In the genomic region with DNA sequence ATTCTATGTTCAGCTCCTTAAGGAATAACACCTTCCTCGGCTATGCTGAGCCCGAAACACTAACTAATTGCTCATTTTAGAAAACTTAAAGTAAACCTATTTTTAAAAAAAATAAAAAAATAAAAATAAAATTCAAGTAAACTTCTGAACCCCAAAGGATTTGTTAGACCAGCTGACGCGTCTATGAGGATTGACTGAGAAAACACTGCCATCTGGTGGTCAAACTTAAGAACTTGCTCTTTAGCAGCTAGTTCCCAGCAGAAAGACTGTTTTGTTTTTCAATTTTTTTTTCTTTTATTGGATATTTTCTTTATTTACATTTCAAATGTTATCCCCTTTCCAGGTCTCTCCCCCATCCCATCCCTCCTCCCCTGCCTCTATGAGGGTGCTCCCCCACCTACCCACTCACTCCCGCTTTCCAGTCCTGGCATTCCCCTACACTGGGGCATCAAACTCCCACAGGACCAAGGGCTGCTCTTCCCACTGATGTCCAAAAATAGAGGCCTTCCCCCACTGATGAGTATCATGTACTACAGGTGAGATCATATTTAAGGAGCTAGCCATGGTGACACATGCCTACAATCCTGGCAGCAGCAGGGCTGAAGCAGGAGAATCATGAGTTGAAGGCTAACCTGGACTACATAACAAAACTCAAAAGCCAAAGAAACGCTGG, we compare ENCODE assay signal across 9 mouse cellular contexts. TPM values are rescaled to one million over a fixed set of nuclear protein-coding genes. Genes with fewer than 3 reads are reported as not detected.
DNase-seq lines count a peak whose midpoint lies in the region; ATAC-seq and TF ChIP-seq lines count a peak whose summit lies in the region.
"Had no signal": no experiment of that assay in that cellular context is flagged by ENCODE, and none has a peak within 500 bp of the region (broad histone marks: within the 10 kb centered on the region; RNA-seq: fewer than 3 reads in every experiment).

No protein-coding gene starts in this region.

- H3K4me2 ChIP-seq in hindbrain, embryonic 16.5 days (ENCODE audit: low read length) = no peak overlapping the region
- H3K4me2 ChIP-seq: lung, embryonic 15.5 days had no signal

- H3K9ac ChIP-seq in heart, adult 2 months (ENCODE audit: low read depth, low read length) = no peak overlapping the region
- no peak overlapping the region for H3K9ac ChIP-seq in hindbrain, embryonic 16.5 days (ENCODE audit: low read depth, low read length)
- H3K9ac ChIP-seq: lung, embryonic 15.5 days had no signal

- no peaks in the 10 kb centered on the region for H3K27me3 ChIP-seq in heart, adult 2 months (ENCODE audit: control insufficient read depth, insufficient read depth, low read length)
- H3K27me3 ChIP-seq in hindbrain, embryonic 16.5 days (replicated peaks; ENCODE audit: control insufficient read depth, insufficient read depth, low read length) = no peaks in the 10 kb centered on the region
- H3K27me3 ChIP-seq: lung, embryonic 15.5 days had no signal

- intact Hi-C loops in heart, adult 2 months (cut with DNase I) = loop anchor here (1.0 kb wide), 1 partner anchor 724 kb away; no protein-coding TSS in a partner anchor
- intact Hi-C loops in heart, postnatal 36 days (cut with DNase I) = loop anchor here (1.0 to 10.0 kb wide), 3 partner anchors 623 to 1150 kb away; no protein-coding TSS in a partner anchor

- peak; percentile 75 for ATAC-seq in activated CD4-positive, CD25-positive, alpha-beta regulatory T cell, adult 4 months
- peak; percentile 56 for ATAC-seq in hindbrain, embryonic 16.5 days

- no peaks in the 10 kb centered on the region for H3K36me3 ChIP-seq in heart, adult 2 months (ENCODE audit: control insufficient read depth, insufficient read depth, low read length)
- no peaks in the 10 kb centered on the region for H3K36me3 ChIP-seq in hindbrain, embryonic 16.5 days (ENCODE audit: control insufficient read depth, insufficient read depth, low read length)
- H3K36me3 ChIP-seq: lung, embryonic 15.5 days had no signal

- no peak overlapping the region for H3K4me3 ChIP-seq in heart, adult 2 months
- no peak overlapping the region for H3K4me3 ChIP-seq in hindbrain, embryonic 16.5 days (ENCODE audit: low read length)
- H3K4me3 ChIP-seq: lung, embryonic 15.5 days had no signal

- TF ChIP-seq POLR2A in heart, adult 2 months (IDR thresholded peaks at IDR 0.05; ENCODE audit: insufficient read depth, low read depth, low read length) = no peak

- no peak overlapping the region for H3K27ac ChIP-seq in heart, adult 2 months
- H3K27ac ChIP-seq in hindbrain, embryonic 16.5 days (ENCODE audit: low read depth, low read length) = no peak overlapping the region
- H3K27ac ChIP-seq: lung, embryonic 15.5 days had no signal

- TF ChIP-seq EP300 in heart, adult 2 months (IDR thresholded peaks at IDR 0.05; ENCODE audit: insufficient read depth, low read depth, low read length) = no peak

- H3K79me2 ChIP-seq in heart, adult 2 months (replicated peaks; ENCODE audit: control insufficient read depth, insufficient read depth, low read length) = no peaks in the 10 kb centered on the region

- no peaks in the 10 kb centered on the region for H3K9me3 ChIP-seq in hindbrain, embryonic 16.5 days (ENCODE audit: control insufficient read depth, low read length)
- H3K9me3 ChIP-seq: lung, embryonic 15.5 days had no signal

- 21% methylated on average over 6 of the region's 6 CpGs for whole genome bisulfite sequencing in heart, adult 2 months
- 25% methylated on average over 6 of the region's 6 CpGs for WGBS in hindbrain, embryonic 16.5 days

- no peaks in the 10 kb centered on the region for H3K4me1 ChIP-seq in heart, adult 2 months (ENCODE audit: control insufficient read depth, insufficient read depth, low read length)
- H3K4me1 ChIP-seq in hindbrain, embryonic 16.5 days (ENCODE audit: control insufficient read depth, insufficient read depth, low read depth, low read length) = no peaks in the 10 kb centered on the region
- H3K4me1 ChIP-seq: lung, embryonic 15.5 days had no signal

- no peak for DNase-seq in heart, adult 2 months
- DNase-seq in heart, postnatal 36 days = no peak
- peak; percentile 25 to 36 for DNase-seq in B cell, adult 2 months
- peak; percentile 32 for DNase-seq in neural tube, embryonic 10.5 days (ENCODE audit: extremely low spot score, low spot score)
- DNase-seq in gastrocnemius, postnatal 10 days = no peak
- DNase-seq in spleen, postnatal 36 days (ENCODE audit: low spot score in 2 of 2) = no peak

- peak; percentile 90 for TF ChIP-seq CTCF in heart, adult 2 months (IDR thresholded peaks at IDR 0.05)

RNA-seq across cellular contexts. Expression of a gene that starts 3.0 kb away (rescaled TPM):
- total RNA-seq in heart, adult 2 months (2021) = not detected
- polyA plus RNA-seq in heart, adult 2 months (2012; rRNA removed) = 0.16 and 0.18 TPM in 2 replicates
- total RNA-seq in heart, postnatal 36 days (2021) = not detected
- polyA plus RNA-seq in activated CD4-positive, CD25-positive, alpha-beta regulatory T cell, adult 4 months (2017; shearing (Covaris generic)) = not detected
- not detected in 2 replicates for polyA plus RNA-seq in hindbrain, embryonic 16.5 days (2015; fragmentation: Nextera tagmentation; extraction: Ambion mirVana)
- total RNA-seq in gastrocnemius, postnatal 10 days (2021) = not detected
- polyA plus RNA-seq: lung, embryonic 15.5 days had no signal

RNA-seq across cellular contexts. Expression of a gene that starts 20.3 kb away (rescaled TPM):
- 10 to 100 TPM; 55.3 to 65.5 TPM for total RNA-seq in heart, adult 2 months (2021)
- polyA plus RNA-seq in heart, adult 2 months (2012; rRNA removed) = 29.3 and 35.2 TPM in 2 replicates
- 10 to 100 TPM; 56.5 to 58.4 TPM for total RNA-seq in heart, postnatal 36 days (2021)
- 10 to 100 TPM; 35.9 to 59.0 TPM for polyA plus RNA-seq in activated CD4-positive, CD25-positive, alpha-beta regulatory T cell, adult 4 months (2017; shearing (Covaris generic))
- 154 and 160 TPM in 2 replicates for polyA plus RNA-seq in hindbrain, embryonic 16.5 days (2015; fragmentation: Nextera tagmentation; extraction: Ambion mirVana)
- total RNA-seq in gastrocnemius, postnatal 10 days (2021) = 10 to 100 TPM; 54.1 to 55.2 TPM

RNA-seq across cellular contexts. Expression of a gene that starts 56.7 kb away (rescaled TPM):
- 1 to 10 TPM; 4.7 to 5.5 TPM for total RNA-seq in heart, adult 2 months (2021)
- 1.3 and 1.8 TPM in 2 replicates for polyA plus RNA-seq in heart, adult 2 months (2012; rRNA removed)
- 1 to 10 TPM; 3.9 to 8.1 TPM for total RNA-seq in heart, postnatal 36 days (2021)
- polyA plus RNA-seq in activated CD4-positive, CD25-positive, alpha-beta regulatory T cell, adult 4 months (2017; shearing (Covaris generic)) = 10 to 100 TPM; 17.1 to 17.2 TPM
- 5.0 and 5.5 TPM in 2 replicates for polyA plus RNA-seq in hindbrain, embryonic 16.5 days (2015; fragmentation: Nextera tagmentation; extraction: Ambion mirVana)
- 1 to 10 TPM; 5.7 to 6.9 TPM for total RNA-seq in gastrocnemius, postnatal 10 days (2021)

Comparison
In these comparisons a context has a peak if more than half of its experiments do, and no peak if none do; other contexts are left out.
1. DNase-seq: peak in B cell, adult 2 months (2 of 2) and neural tube, embryonic 10.5 days (single experiment); none in heart, adult 2 months (0 of 2), heart, postnatal 36 days (0 of 2), gastrocnemius, postnatal 10 days (single experiment) and spleen, postnatal 36 days (0 of 2).